Mouse (Mus musculus) limb, embryonic 10.5 days (tissue): ENCODE data around the gene Gpatch3. TPM values are rescaled to one million over a fixed set of nuclear protein-coding genes. Genes with fewer than 3 reads are reported as not detected.

Experiments
- DNase-seq: peaks from one replicate; pipeline ENCODE4 v3.0.0-alpha.2; 2017; ENCODE audit warnings: low spot score
- H3K27ac ChIP-seq: fragments of 300-500 bp; sonication (generic); 2 replicates; pipeline ENCODE4 v1.5.1; 2016; ENCODE audit warnings: mild to moderate bottlenecking
- H3K27me3 ChIP-seq: fragments of 300-500 bp; sonication (generic); 2 replicates; pipeline ENCODE4 v1.6.1; 2016; ENCODE audit warnings: low read depth, mild to moderate bottlenecking; ENCODE audit not compliant: poor library complexity, severe bottlenecking
- H3K36me3 ChIP-seq: fragments of 300-500 bp; sonication (generic); 2 replicates; pipeline ENCODE4 v1.6.1; 2016; ENCODE audit warnings: mild to moderate bottlenecking, moderate library complexity
- H3K4me1 ChIP-seq: fragments of 300-500 bp; sonication (generic); 2 replicates; pipeline ENCODE4 v1.6.1; 2016
- H3K4me3 ChIP-seq: fragments of 300-500 bp; sonication (generic); 2 replicates; pipeline ENCODE4 v1.5.1; 2016; ENCODE audit warnings: mild to moderate bottlenecking, moderate library complexity
- H3K9me3 ChIP-seq: fragments of 300-500 bp; sonication (generic); replicated peaks from 2 replicates; pipeline ENCODE4 v1.6.1; 2016; ENCODE audit warnings: mild to moderate bottlenecking
- whole genome bisulfite sequencing: fragments of 180-500 bp; shearing (Covaris S2); methylation state at CpG from one replicate; pipeline ENCODE4 v1.1.7; 2016; 5-methylcytosine and 5-hydroxymethylcytosine counted together
- polyA plus RNA-seq: library from polyadenylated mRNA; unstranded; fragments of >200 nt; fragmentation: Nextera tagmentation; extraction: Ambion mirVana; gene quantifications from 2 replicates; pipeline ENCODE4 v1.2.1, GENCODE M21; 2016

Gpatch3 gene
- polyA plus RNA-seq: 12.9 and 14.0 TPM in 2 replicates

DNA sequence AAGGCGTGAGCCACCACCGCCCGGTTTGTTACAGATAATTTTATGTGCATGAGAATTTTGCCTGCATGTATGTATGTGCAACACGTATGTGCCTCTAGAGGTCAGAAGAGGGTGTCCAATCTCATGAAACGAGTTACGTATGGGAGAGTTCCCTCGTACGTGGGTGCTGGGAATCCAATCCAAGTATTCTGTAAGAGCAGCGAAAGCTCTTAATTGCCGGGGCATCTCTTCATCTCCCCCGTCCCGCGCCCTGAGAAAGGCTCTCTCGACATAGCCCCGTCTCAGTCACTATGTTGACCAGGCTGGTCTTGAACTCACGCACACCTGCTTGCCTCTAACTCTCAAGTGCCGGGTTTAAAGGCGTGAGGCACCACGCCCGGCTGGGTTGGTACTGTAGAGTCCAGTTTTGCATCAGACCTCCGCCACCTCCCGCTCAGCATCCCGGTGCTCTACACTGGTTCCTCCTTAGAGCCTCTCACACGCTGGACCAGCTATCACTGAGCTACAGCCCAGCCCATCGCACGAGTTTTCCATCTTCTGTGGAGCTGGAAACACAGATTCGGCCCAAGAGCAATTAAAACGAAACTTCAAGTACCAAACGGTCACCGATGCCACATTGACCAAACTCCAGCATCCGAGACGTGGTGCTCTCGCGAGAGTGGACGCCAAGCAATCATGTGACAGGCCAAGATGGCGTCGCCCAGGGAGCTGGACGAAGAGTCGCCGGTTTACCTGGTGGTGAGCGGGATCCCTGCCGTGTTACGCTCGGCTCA, at the start of gene Gpatch3:
Gpatch3 (plus strand) TSS at position 676 of the 773 bp plus-strand sequence.
- H3K4me3 ChIP-seq: peak within 1 kb of the TSS; percentile 89
- H3K9me3 ChIP-seq: no peaks in the 10 kb centered on the region
- peak within 1 kb of the TSS; percentile 90 for H3K27ac ChIP-seq
- DNase-seq: peak; percentile 94
- peaks cover 15% of the 10 kb centered on the region for H3K4me1 ChIP-seq
- no peaks in the 10 kb centered on the region for H3K27me3 ChIP-seq
- WGBS: 11% methylated on average over 44 of the region's 44 CpGs
- peaks cover 18% of the 10 kb centered on the region for H3K36me3 ChIP-seq

GRCm38 (mm10) chr4:133527788-133528187, 46.8 kb upstream of the Gpatch3 start:
- 69% methylated on average over 16 of the region's 16 CpGs for WGBS
- H3K27me3 ChIP-seq: no peaks in the 10 kb centered on the region
- H3K4me1 ChIP-seq: peaks cover 5% of the 10 kb centered on the region; the same call in 1 of the 2 replicates
- no peaks in the 10 kb centered on the region for H3K9me3 ChIP-seq
- no peak overlapping the region for H3K4me3 ChIP-seq
- no peak overlapping the region for H3K27ac ChIP-seq
- no peak for DNase-seq
- H3K36me3 ChIP-seq: peaks cover 62% of the 10 kb centered on the region

- no peak overlapping the region for H3K4me3 ChIP-seq
- no peak for DNase-seq
- no peaks in the 10 kb centered on the region for H3K9me3 ChIP-seq
- H3K27ac ChIP-seq: no peak overlapping the region
- WGBS: 92% methylated on average over 3 of the region's 3 CpGs
- peaks cover 100% of the 10 kb centered on the region for H3K36me3 ChIP-seq
- peaks cover 4% of the 10 kb centered on the region; the same call in 1 of the 2 replicates for H3K4me1 ChIP-seq
- H3K27me3 ChIP-seq: no peaks in the 10 kb centered on the region
Observed at GRCm38 (mm10) chr4:133532777-133533176, 41.8 kb upstream of the Gpatch3 start.

- Histone ChIP-seq H3K4me3 (no peak overlapping the region), H3K4me1 (no peaks in the 10 kb centered on the region), H3K27ac (no peak overlapping the region), H3K27me3 (no peaks in the 10 kb centered on the region), H3K9me3 (no peaks in the 10 kb centered on the region), H3K36me3 (peaks cover 100% of the 10 kb centered on the region)
- DNase-seq: no peak
- 93% methylated on average over 3 of the region's 3 CpGs for WGBS
Observed at GRCm38 (mm10) chr4:133536081-133536480, 38.5 kb upstream of the Gpatch3 start.

- Histone ChIP-seq H3K36me3 (peaks cover 100% of the 10 kb centered on the region), H3K27me3 (no peaks in the 10 kb centered on the region), H3K4me3 (no peak overlapping the region), H3K4me1 (no peaks in the 10 kb centered on the region), H3K27ac (no peak overlapping the region), H3K9me3 (no peaks in the 10 kb centered on the region)
- 90% methylated on average over 5 of the region's 5 CpGs for WGBS
- DNase-seq: no peak
Observed at GRCm38 (mm10) chr4:133536652-133537051, 37.9 kb upstream of the Gpatch3 start.

DNA sequence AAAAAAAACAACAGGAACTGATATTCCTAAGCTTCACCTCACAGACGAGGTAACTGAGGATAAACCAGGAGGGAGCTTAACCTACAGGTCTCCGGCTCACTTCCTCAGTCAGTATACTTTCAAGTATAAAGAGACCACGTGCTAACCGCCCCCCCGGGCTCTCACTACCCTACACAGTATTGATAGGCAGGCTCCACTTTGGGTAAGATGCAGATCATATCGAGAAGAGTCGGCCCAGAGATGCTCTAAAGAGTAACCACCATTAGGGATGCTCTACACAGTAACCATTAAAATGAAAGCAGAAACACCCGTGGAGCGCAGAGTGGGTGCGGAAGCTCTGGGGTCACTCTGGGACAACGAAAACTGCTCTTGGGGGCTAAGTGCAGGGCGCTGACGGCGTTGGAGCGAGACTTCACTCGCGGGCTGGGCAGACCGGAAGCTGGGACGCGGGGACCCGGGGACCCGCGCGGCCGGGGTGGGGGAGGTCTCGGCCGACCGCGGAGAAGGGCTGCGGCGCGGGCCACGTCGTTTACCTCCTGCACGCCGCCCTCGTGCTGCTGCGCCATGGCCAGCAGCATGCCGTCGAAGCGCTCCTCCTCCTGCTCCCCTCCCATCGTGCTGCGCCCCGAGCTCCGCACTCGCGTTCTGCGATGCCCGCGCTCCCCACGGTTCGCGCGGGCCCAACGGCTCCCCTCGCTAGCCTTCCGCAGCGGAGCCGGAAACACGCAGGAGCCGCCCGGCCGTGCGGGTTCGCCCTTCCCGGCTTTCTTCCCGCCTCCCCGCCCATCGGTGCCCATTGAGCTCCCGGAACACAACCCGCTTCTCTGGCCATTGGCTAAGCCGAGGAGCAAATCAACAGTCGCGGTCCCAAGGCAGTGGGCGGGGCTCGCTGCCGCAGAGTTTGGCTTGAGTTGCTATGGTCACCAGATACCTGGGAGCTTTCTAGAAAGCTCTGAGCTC, 29.0 kb upstream of the Gpatch3 start, which contains the start of gene Nudc:
Nudc (minus strand) TSS at position 725 of the 960 bp plus-strand sequence.
- WGBS: under 1% methylated on average over 77 of the region's 77 CpGs

DNA sequence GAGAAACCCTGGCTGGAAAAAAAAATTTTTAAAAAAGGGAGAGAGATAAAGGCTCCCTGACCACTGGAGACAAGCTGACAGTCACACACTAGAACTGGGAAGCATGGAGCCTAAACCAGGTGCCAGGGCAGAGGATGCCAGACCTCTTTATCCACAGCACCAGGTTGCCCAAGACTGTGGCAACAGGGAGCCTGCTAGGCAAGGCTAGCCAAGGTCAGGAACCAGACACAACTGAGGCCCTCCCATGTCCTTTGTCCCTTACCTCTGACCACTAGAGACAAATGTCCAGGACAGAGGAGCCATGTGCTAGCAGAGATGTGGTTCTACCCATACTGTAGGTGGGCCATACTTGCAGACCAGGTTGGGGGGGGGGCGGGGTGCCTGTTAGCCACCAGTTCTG, 22.5 kb upstream of the Gpatch3 start:
- DNase-seq: no peak
- no peak overlapping the region for H3K4me3 ChIP-seq
- H3K36me3 ChIP-seq: no peaks in the 10 kb centered on the region
- no peak overlapping the region for H3K27ac ChIP-seq
- no peaks in the 10 kb centered on the region for H3K9me3 ChIP-seq
- WGBS: 95% methylated on average over 1 of the region's 1 CpGs
- peaks cover 20% of the 10 kb centered on the region; the same call in 1 of the 2 replicates for H3K27me3 ChIP-seq
- peaks cover under 1% of the 10 kb centered on the region; the same call in 1 of the 2 replicates for H3K4me1 ChIP-seq

More for the DNA sequence above, 29.0 kb upstream of the Gpatch3 start, which contains the start of gene Nudc:
- DNase-seq: peak; percentile 96
- Histone ChIP-seq H3K27ac (peak within 1 kb of the TSS; percentile 95), H3K27me3 (no peaks in the 10 kb centered on the region), H3K4me1 (peaks cover 20% of the 10 kb centered on the region), H3K36me3 (peaks cover 37% of the 10 kb centered on the region), H3K9me3 (no peaks in the 10 kb centered on the region), H3K4me3 (peak within 1 kb of the TSS; percentile 84)

DNA sequence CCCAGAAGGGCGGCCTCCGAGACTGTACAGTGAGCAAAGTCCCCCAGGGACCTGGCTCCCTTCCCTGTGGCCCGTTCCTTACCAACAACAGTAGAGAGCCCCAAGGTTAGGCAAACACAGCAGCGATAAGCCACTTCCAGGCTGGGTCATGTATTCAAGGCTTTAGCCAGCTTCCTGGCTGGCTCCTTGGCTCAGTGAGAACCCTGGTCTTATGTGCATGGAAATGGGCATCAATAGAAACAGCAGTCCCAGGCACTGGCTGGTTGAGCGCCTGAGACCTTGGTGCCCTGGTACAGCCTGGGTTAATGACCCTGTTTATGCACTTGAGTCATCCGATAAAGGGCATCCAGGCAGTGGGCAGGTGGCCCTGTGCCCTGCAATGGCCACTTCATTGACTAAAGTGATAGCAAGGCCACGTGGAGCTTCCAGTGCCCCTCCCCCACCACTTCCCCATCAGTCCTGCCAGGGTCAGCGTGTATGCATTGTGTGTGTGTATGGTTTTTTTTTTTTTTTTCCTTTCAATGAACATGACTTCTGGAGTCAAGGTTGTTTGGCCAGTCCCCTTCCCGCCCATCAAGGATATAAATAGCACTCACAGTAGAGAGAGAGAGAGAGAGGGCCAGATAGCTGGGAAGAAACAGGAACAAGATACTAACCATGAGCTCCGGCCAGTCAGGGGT, 21.6 kb upstream of the Gpatch3 start, which contains the start of gene Nr0b2:
Nr0b2 (plus strand) TSS at position 609 of the 680 bp plus-strand sequence.
- 79% methylated on average over 10 of the region's 10 CpGs for WGBS

DNA sequence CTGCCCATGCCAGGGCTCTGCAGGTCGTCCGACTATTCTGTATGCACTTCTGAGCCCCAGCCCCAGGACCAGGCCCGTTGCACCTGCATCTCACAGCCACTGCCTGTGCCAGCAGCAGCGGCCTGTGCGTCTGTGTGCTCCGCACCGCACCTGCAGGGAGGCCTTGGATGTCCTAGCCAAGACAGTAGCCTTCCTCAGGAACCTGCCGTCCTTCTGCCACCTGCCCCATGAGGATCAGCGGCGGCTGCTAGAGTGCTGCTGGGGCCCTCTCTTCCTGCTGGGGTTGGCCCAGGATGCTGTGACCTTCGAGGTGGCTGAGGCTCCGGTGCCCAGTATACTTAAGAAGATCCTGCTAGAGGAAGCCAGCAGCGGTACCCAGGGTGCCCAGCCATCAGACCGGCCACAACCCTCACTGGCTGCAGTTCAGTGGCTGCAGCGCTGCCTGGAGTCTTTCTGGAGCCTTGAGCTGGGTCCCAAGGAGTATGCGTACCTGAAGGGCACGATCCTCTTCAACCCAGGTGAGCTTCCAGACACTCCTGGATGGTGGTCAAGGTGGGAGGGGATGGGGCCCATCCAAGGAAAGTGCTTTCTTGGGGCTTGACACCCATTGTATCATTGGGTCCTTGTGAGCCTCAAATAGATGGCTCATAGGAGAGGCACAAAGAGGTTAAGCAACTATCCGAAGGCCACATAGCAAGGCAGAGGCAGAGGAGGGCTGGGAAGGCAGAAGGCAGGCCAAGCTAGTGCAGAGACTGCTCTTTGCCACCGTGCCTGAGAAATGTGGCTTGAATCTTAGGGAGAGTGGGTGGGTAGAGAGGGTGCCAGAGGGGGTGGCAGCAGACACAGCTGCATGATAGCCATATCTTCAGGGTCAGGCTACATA, 20.9 kb upstream of the Gpatch3 start:
- no peaks in the 10 kb centered on the region for H3K36me3 ChIP-seq
- H3K27ac ChIP-seq: no peak overlapping the region
- no peaks in the 10 kb centered on the region for H3K9me3 ChIP-seq
- H3K4me1 ChIP-seq: peaks cover 6% of the 10 kb centered on the region; the same call in 1 of the 2 replicates
- no peak for DNase-seq
- no peak overlapping the region for H3K4me3 ChIP-seq
- 77% methylated on average over 19 of the region's 19 CpGs for WGBS
- peaks cover 20% of the 10 kb centered on the region; the same call in 1 of the 2 replicates for H3K27me3 ChIP-seq

More for the DNA sequence above, 21.6 kb upstream of the Gpatch3 start, which contains the start of gene Nr0b2:
- no peak for DNase-seq
- Histone ChIP-seq H3K27ac (no peak within 1 kb of the TSS), H3K36me3 (no peaks in the 10 kb centered on the region), H3K4me3 (no peak within 1 kb of the TSS), H3K27me3 (peaks cover 20% of the 10 kb centered on the region; the same call in 1 of the 2 replicates), H3K9me3 (no peaks in the 10 kb centered on the region), H3K4me1 (peaks cover 6% of the 10 kb centered on the region; the same call in 1 of the 2 replicates)

GRCm38 (mm10) chr4:133557041-133557717, 17.4 kb upstream of the Gpatch3 start:
- Histone ChIP-seq H3K36me3 (no peaks in the 10 kb centered on the region), H3K4me1 (peaks cover 6% of the 10 kb centered on the region; the same call in 1 of the 2 replicates), H3K27ac (no peak overlapping the region), H3K4me3 (no peak overlapping the region), H3K27me3 (peaks cover 9% of the 10 kb centered on the region; the same call in 1 of the 2 replicates), H3K9me3 (no peaks in the 10 kb centered on the region)
- WGBS: 40% methylated on average over 10 of the region's 10 CpGs
- DNase-seq: no peak

GRCm38 (mm10) chr4:133559846-133560245, 14.7 kb upstream of the Gpatch3 start:
- Histone ChIP-seq H3K27me3 (no peaks in the 10 kb centered on the region), H3K27ac (no peak overlapping the region), H3K9me3 (no peaks in the 10 kb centered on the region), H3K36me3 (no peaks in the 10 kb centered on the region), H3K4me1 (peaks cover 6% of the 10 kb centered on the region; the same call in 1 of the 2 replicates), H3K4me3 (no peak overlapping the region)
- no peak for DNase-seq
- WGBS: 81% methylated on average over 4 of the region's 4 CpGs
